21 mouse cellular contexts compared by ENCODE assay signal in genomic region chr10:30771417-30772158, GRCm38 (mm10). TPM values are rescaled to one million over a fixed set of nuclear protein-coding genes. Genes with fewer than 3 reads are reported as not detected.
A peak's percentile ranks its signal among the peaks of the same experiment; 100 is the strongest.
DNase-seq lines count a peak whose midpoint lies in the region; ATAC-seq and TF ChIP-seq lines count a peak whose summit lies in the region.
"Had no signal": no experiment of that assay in that cellular context is flagged by ENCODE, and none has a peak within 500 bp of the region (broad histone marks: within the 10 kb centered on the region; RNA-seq: fewer than 3 reads in every experiment).

No protein-coding gene starts in this region.

- no peak for TF ChIP-seq RAD21 in CH12.LX (IDR thresholded peaks at IDR 0.05; ENCODE audit: low read depth, low read length)

- 54% methylated on average over 5 of the region's 5 CpGs for WGBS in intestine, postnatal 0 days

- dilution Hi-C loops in CH12.LX (cut with MboI; ENCODE audit: extremely low pct_ligation_motif_present, extremely low pct_unique_long_range_greater_than_20kb, low sequenced_read_pairs), result no loop called here

- no peaks in the 10 kb centered on the region for H3K79me2 ChIP-seq in CH12.LX (replicated peaks; ENCODE audit: control insufficient read depth, extremely low read depth, insufficient read depth, poor library complexity, severe bottlenecking)

- H3K9me3 ChIP-seq in CH12.LX (replicated peaks; ENCODE audit: low read length) (no peaks in the 10 kb centered on the region), ES-E14 (ENCODE audit: control insufficient read depth, insufficient read depth, low read depth, low read length) (no peaks in the 10 kb centered on the region)
- H3K9me3 ChIP-seq in intestine, postnatal 0 days (ENCODE audit: control insufficient read depth), result no peaks in the 10 kb centered on the region
- H3K9me3 ChIP-seq: embryonic facial prominence, embryonic 12.5 days; forebrain, embryonic 15.5 days; heart, embryonic 10.5 days; hindbrain, embryonic 12.5 days had no signal

- H3K4me2 ChIP-seq in CH12.LX (ENCODE audit: insufficient read depth, low read depth, poor library complexity, severe bottlenecking), result no peak overlapping the region
- H3K4me2 ChIP-seq in intestine, postnatal 0 days (replicated peaks; ENCODE audit: low read depth), result no peak overlapping the region
- H3K4me2 ChIP-seq: embryonic facial prominence, embryonic 12.5 days; forebrain, embryonic 15.5 days; hindbrain, embryonic 12.5 days had no signal

- peak; percentile 76 for ATAC-seq in intestine, postnatal 0 days
- no peak for ATAC-seq in megakaryocyte-erythroid progenitor cell, adult 5-6 weeks (replicated peaks; ENCODE audit: low FRiP score, low TSS enrichment, poor library complexity, severe bottlenecking)
- ATAC-seq: forebrain, embryonic 15.5 days; hindbrain, embryonic 16.5 days; inflammation-experienced regulatory T-cells, adult 6 months had no signal

- no peak for DNase-seq in CH12.LX (ENCODE audit: extremely low read depth)
- DNase-seq in ES-E14 (ENCODE audit: low read depth, low spot score), result no peak
- no peak for DNase-seq in c-Kit-positive CD71-positive TER-119-positive erythroid progenitor cells, embryonic 14.5 days (ENCODE audit: low spot score)
- no peak for DNase-seq in spleen, adult 12 weeks (ENCODE audit: low spot score)
- DNase-seq: adrenal gland, adult 8-10 months; adrenal gland, postnatal 36 days; cerebellum, adult 8-10 months; cerebellum, postnatal 25 days; gastrocnemius, postnatal 36 days; heart, adult 11 months; heart, postnatal 10 days; heart, postnatal 4 days had no signal

- H3K4me1 ChIP-seq in CH12.LX (ENCODE audit: control insufficient read depth in 1 of 2, insufficient read depth in 2 of 2), result no peaks in the 10 kb centered on the region
- H3K4me1 ChIP-seq in ES-E14 (ENCODE audit: control insufficient read depth in 2 of 2, insufficient read depth in 2 of 2, low read length in 2 of 2, poor library complexity in 1 of 2), result peaks cover 5 to 14% of the 10 kb centered on the region in 2 experiments; a peak in 2 of 4 replicates
- H3K4me1 ChIP-seq in bone marrow macrophage, adult 2 months (ENCODE audit: control insufficient read depth, insufficient read depth, low read length), result peaks cover 23% of the 10 kb centered on the region
- no peaks in the 10 kb centered on the region for H3K4me1 ChIP-seq in intestine, postnatal 0 days (replicated peaks; ENCODE audit: control insufficient read depth, insufficient read depth, low read length)
- H3K4me1 ChIP-seq: embryonic facial prominence, embryonic 12.5 days; heart, embryonic 10.5 days had no signal

- no peak for TF ChIP-seq CTCF in CH12.LX (conservative IDR thresholded peaks at IDR 0.05 in 1 of 2, IDR thresholded peaks at IDR 0.05 in 1 of 2; ENCODE audit: low read depth in 2 of 2, low read length in 2 of 2)
- no peak for TF ChIP-seq CTCF in bone marrow macrophage, adult 2 months (IDR thresholded peaks at IDR 0.05; ENCODE audit: low read depth, low read length)
- TF ChIP-seq CTCF in intestine, postnatal 0 days (IDR thresholded peaks at IDR 0.05; ENCODE audit: low read depth), result no peak

- H3K4me3 ChIP-seq in CH12.LX (replicated peaks in 1 of 3; ENCODE audit: low read depth in 2 of 3, low read length in 2 of 3, poor library complexity in 1 of 3) (no peak overlapping the region), ES-E14 (ENCODE audit: insufficient read depth in 1 of 2, low read depth in 1 of 2, low read length in 2 of 2, poor library complexity in 1 of 2, severe bottlenecking in 1 of 2) (no peak overlapping the region)
- no peak overlapping the region for H3K4me3 ChIP-seq in bone marrow macrophage, adult 2 months (ENCODE audit: insufficient read depth, low read length)
- no peak overlapping the region for H3K4me3 ChIP-seq in intestine, postnatal 0 days (ENCODE audit: low read depth, low read length)
- H3K4me3 ChIP-seq: embryonic facial prominence, embryonic 12.5 days; forebrain, embryonic 15.5 days; heart, embryonic 10.5 days; hindbrain, embryonic 12.5 days had no signal

- H3K27ac ChIP-seq in CH12.LX (ENCODE audit: insufficient read depth, low read depth) (no peak overlapping the region), ES-E14 (ENCODE audit: insufficient read depth, low read depth, low read length, poor library complexity, severe bottlenecking) (no peak overlapping the region)
- peak overlapping the region; percentile 60 for H3K27ac ChIP-seq in bone marrow macrophage, adult 2 months (ENCODE audit: insufficient read depth, low read depth, low read length)
- H3K27ac ChIP-seq in intestine, postnatal 0 days (ENCODE audit: low read depth, low read length), result 0 out of 2 replicates have a peak overlapping the region, but pooled peaks have one; percentile 15
- H3K27ac ChIP-seq: embryonic facial prominence, embryonic 12.5 days; forebrain, embryonic 15.5 days; heart, embryonic 10.5 days; hindbrain, embryonic 12.5 days had no signal

- TF ChIP-seq EP300 in CH12.LX (IDR thresholded peaks at IDR 0.05; ENCODE audit: low read length), result no peak

- in situ Hi-C loops in CH12.LX (cut with MboI; ENCODE audit: low pct_ligation_motif_present, low pct_unique_long_range_greater_than_20kb, low sequenced_read_pairs) (no loop called here), ES-E14 (cut with MboI; ENCODE audit: low sequenced_read_pairs in 2 of 2, unreplicated experiment in 2 of 2) (no loop called here)

- no peak for TF ChIP-seq POLR2A in CH12.LX (IDR thresholded peaks at IDR 0.05; ENCODE audit: low read depth, low read length)
- no peak for TF ChIP-seq POLR2A in bone marrow macrophage, adult 2 months (IDR thresholded peaks at IDR 0.05; ENCODE audit: borderline replicate concordance, low read depth, low read length)

- H3K9ac ChIP-seq in CH12.LX (ENCODE audit: insufficient read depth, low read depth) (no peak overlapping the region), ES-E14 (ENCODE audit: insufficient read depth, low read depth, low read length, poor library complexity, severe bottlenecking) (no peak overlapping the region)
- no peak overlapping the region for H3K9ac ChIP-seq in intestine, postnatal 0 days (ENCODE audit: low read depth, low read length)
- H3K9ac ChIP-seq: embryonic facial prominence, embryonic 12.5 days; forebrain, embryonic 15.5 days; hindbrain, embryonic 12.5 days had no signal

- H3K27me3 ChIP-seq in CH12.LX (replicated peaks), result no peaks in the 10 kb centered on the region
- H3K27me3 ChIP-seq in intestine, postnatal 0 days (replicated peaks; ENCODE audit: control insufficient read depth, insufficient read depth, low read length), result no peaks in the 10 kb centered on the region
- H3K27me3 ChIP-seq: embryonic facial prominence, embryonic 12.5 days; forebrain, embryonic 15.5 days; hindbrain, embryonic 12.5 days had no signal

- H3K36me3 ChIP-seq in CH12.LX (replicated peaks in 1 of 2; ENCODE audit: control insufficient read depth in 1 of 2, insufficient read depth in 1 of 2, low read length in 1 of 2) (peaks cover 0 to 6% of the 10 kb centered on the region in 2 experiments), ES-E14 (ENCODE audit: control insufficient read depth, insufficient read depth, low read length, poor library complexity, severe bottlenecking) (no peaks in the 10 kb centered on the region)
- no peaks in the 10 kb centered on the region for H3K36me3 ChIP-seq in intestine, postnatal 0 days (ENCODE audit: control insufficient read depth, insufficient read depth)
- H3K36me3 ChIP-seq: embryonic facial prominence, embryonic 12.5 days; forebrain, embryonic 15.5 days; heart, embryonic 10.5 days; hindbrain, embryonic 12.5 days had no signal

TF ChIP-seq in CH12.LX, 34 proteins besides CTCF, POLR2A, EP300 and RAD21:
- TF ChIP-seq CHD1 (IDR thresholded peaks at IDR 0.05; ENCODE audit: low read depth, low read length) (no peak), POLR2AphosphoS2 (IDR thresholded peaks at IDR 0.05; ENCODE audit: low read depth, low read length) (no peak), MXI1 (IDR thresholded peaks at IDR 0.05; ENCODE audit: low read depth, low read length) (no peak), MAFK (IDR thresholded peaks at IDR 0.05; ENCODE audit: insufficient replicate concordance, low read length) (peak; percentile 41; the same call in 1 of the 2 replicates)
TF ChIP-seq in CH12.LX: peak in this region for 1.

TF ChIP-seq in ES-E14, 5 proteins besides CTCF, POLR2A, EP300 and RAD21:
- TF ChIP-seq ZC3H11A (IDR thresholded peaks at IDR 0.05; ENCODE audit: borderline replicate concordance, low read depth, low read length), result no peak
- TF ChIP-seq MAFK (IDR thresholded peaks at IDR 0.05; ENCODE audit: insufficient read depth, low read depth, low read length), result peak; percentile 57; the same call in 1 of the 2 replicates
TF ChIP-seq in ES-E14: peak in this region for 1.

RNA-seq across cellular contexts. Expression of gene Ncoa7, which starts 31.5 kb away (rescaled TPM):
- total RNA-seq in CH12.LX (2012; rRNA removed) (3.4 and 4.7 TPM in 2 replicates), CH12.LX (2014; rRNA removed) (7.0 and 7.3 TPM in 2 replicates), ES-E14 (2012; rRNA removed) (8.7 and 9.4 TPM in 2 replicates)
- 9.2 and 10.4 TPM in 2 replicates for polyA plus RNA-seq in CH12.LX (2012; ENCODE audit: insufficient read length, low read depth)
- polyA plus RNA-seq in bone marrow macrophage, adult 2 months (2012; ENCODE audit: insufficient read depth, insufficient read length, missing spikeins), result 24.9 and 30.0 TPM in 2 replicates
- 10.4 and 13.1 TPM in 2 replicates for polyA plus RNA-seq in intestine, postnatal 0 days (2015; fragmentation: Nextera tagmentation; extraction: Ambion mirVana)
- 24.1 and 25.6 TPM in 2 replicates for total RNA-seq in megakaryocyte-erythroid progenitor cell, adult 5-6 weeks (2014; fragmentation: Nextera tagmentation)
- total RNA-seq in megakaryocyte-erythroid progenitor cell, adult 5-6 weeks (2017), result 12.7 and 20.8 TPM in 2 replicates

Comparison
In these comparisons a context has a peak if more than half of its experiments do, and no peak if none do; other contexts are left out.
1. H3K27ac ChIP-seq: peak in bone marrow macrophage, adult 2 months (single experiment) and intestine, postnatal 0 days (single experiment); none in CH12.LX (single experiment) and ES-E14 (single experiment).